Mouse (Mus musculus) E14TG2a.4 (cell line): ENCODE measurements around the gene Ntm.

Experiments used
- CTCF ChIP-seq: conservative IDR thresholded peaks from 2 replicates; pipeline ENCODE4 v1.5.1; 2014; ENCODE audit warnings: low read length
- NANOG ChIP-seq: IDR thresholded peaks from 2 replicates; pipeline ENCODE4 v1.6.1; 2014; ENCODE audit warnings: borderline replicate concordance, low read length, mixed read lengths
- POU5F1 ChIP-seq: IDR thresholded peaks from 2 replicates; pipeline ENCODE4 v1.6.1; 2014; ENCODE audit warnings: low read length, borderline replicate concordance

DNA sequence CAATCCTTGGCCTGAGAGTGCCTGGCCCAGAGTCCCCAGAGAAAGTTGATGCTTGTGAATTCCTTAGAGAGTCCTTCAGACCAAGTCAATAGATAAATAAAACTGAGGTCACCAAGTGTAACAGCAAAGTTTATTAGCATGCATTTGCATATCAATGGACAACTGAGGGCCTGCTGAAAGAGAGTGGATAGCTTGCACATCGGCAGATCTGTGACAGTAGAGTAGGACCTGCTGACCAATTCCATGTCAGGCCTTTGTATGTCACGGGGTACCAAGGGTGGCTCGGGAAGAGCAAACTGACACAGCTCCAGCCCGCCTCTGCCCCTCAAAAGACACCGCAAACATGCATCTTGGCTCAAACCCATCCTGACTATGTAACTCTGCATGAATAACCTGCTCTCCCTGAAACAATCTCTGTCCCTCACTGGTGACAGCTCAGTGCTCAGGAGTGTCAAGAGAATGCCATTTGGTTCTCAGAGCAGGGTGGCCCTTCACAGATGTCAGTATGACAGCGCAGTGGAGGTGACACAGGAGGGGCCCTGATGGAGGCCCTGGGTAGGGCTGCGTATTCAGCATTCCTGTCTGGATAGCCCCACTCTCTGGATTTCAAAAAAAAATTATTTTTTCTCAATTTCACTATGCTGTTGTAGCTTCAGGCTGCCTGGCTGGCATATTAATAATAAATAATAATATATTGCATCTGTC lies 305.0 kb downstream of the Ntm start:
- no peak for TF ChIP-seq CTCF
- TF ChIP-seq NANOG, result peak; percentile 44; the same call in 1 of the 2 replicates
- 0 out of 2 replicates have a peak, but pooled peaks have one; percentile 43 for TF ChIP-seq POU5F1
